Mouse (Mus musculus): ENCODE measurements at regions not wholly inside any gene's neighbourhood (a gene's known extent, or its start where the extent isn't known, plus 50 kb on each side); places are given as distances from the start of the nearest gene placed in this dataset.

DNA sequence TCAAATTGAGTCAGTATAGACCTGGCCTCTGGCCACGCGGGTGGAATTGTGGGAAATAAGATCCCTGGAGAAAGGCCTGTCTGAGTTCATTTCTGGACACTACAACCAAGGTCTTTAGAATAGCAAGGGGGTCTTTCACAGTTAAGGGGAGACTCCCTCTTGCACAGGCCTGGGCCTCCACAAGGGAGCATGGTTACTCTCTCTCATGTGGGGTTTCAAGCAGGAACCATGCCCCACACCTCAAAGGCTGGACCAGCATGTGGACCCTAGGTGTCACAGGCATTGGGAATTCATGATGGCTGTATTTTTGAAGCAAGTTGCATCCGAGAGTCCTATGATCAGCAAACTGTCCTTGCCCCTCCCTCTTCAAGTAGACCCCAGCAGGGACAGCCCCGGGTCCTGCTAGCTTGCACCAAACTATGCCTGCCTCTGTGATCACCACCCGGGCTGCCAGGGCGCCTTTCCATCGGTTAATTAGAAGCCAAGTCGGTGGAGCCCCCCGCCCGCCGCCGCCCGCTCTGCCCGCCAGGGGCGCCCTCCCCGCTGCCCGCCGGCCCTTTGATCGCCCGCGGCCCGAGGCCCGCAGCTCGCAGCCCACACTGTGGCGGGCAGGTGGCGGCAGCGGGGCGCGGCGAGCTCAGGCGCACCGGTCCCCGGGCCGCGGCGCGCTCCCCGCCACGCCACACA is 137.1 kb upstream of the Mki67 start:
- peak; percentile 51 for TF ChIP-seq CTCF (IDR thresholded peaks at IDR 0.05)
- no peak for TF ChIP-seq POLR2A (IDR thresholded peaks at IDR 0.05; ENCODE audit: insufficient read depth, low read depth, low read length)
- no peak for TF ChIP-seq EP300 (IDR thresholded peaks at IDR 0.05; ENCODE audit: insufficient read depth, low read depth, low read length)
